Mouse (Mus musculus): Measurements from ENCODE around the gene Dst.
"Not testable (repeated sequence)": the region's sequence is repeated elsewhere in the genome, so short reads cannot be mapped to it uniquely, and the experiment has no call there.

The Dst gene

DNA sequence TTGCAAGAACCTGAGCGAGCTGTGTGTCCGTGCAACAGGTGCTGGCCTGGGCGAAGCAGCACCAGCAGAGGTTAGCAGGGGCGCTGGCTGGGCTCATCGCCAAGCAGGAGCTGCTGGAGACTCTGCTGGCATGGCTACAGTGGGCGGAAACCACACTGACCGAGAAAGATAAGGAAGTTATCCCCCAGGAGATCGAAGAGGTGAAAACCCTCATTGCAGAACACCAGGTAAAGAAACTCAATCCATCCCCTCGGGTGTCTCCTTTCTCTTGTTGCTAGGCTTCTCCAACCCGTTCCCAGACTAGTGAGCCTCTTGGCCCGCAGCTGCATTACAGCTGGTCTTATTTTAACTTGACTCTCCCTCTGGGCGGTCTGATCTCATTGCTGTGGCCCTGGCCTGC lies 382.3 kb downstream of the Dst start:
- DNase-seq (ENCODE audit: low spot score in 2 of 2), result peak; percentile 25 to 30

- no peak for DNase-seq (ENCODE audit: low spot score in 2 of 2)
Observed at GRCm38 (mm10) chr1:34293198-34293597, 385.2 kb downstream of the Dst start.

DNA sequence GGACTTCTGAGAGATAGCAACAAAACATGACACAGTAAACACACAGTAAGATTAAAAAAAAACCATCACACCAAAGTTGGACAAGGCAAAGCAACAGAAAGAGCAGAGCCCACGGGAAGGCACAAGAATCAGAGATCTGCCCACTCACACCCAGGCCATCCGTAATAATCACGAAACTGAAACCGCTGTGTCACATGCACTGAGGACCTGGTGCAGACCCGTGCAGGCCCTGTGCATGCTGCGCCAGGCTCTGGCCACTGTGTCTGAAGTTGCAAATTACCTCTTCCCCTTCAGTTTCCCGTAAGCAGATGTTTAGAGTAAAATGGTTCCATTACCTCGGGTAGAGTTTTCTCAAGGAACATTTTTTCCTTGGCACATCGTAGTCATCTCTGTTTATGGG lies 389.6 kb downstream of the Dst start:
- DNase-seq (ENCODE audit: low spot score in 2 of 2), result no peak

GRCm38 (mm10) chr1:34298631-34299184 lies 390.7 kb downstream of the Dst start:
- no peak for DNase-seq (ENCODE audit: low spot score in 2 of 2)

- no peak for DNase-seq (ENCODE audit: low spot score in 2 of 2)
Observed at GRCm38 (mm10) chr1:34299507-34299906, 391.5 kb downstream of the Dst start.

GRCm38 (mm10) chr1:34300309-34300980 lies 392.4 kb downstream of the Dst start:
- peak in 1 of 2 experiments; percentile 18 for DNase-seq (ENCODE audit: low spot score in 2 of 2)

DNA sequence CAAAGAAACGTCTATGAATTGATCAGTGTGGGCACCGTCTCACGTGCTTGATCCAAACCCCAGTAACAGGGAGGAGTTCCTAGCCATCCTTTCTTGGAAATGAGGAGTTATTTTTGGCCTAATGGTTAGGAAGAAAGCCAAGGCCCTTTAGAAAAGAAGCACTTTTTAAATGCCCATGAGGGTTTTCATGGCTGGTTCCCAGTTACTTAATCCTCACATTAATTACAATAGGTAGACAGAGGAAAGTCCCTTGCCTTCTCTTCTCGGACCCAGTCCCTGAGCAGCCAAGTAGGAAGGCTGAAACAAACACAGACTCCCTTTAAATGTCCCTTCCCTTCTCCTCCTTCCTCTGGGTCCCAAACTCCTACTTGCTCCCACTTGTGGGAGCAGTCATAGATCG lies 396.2 kb downstream of the Dst start:
- no peak for DNase-seq (ENCODE audit: low spot score in 2 of 2)

DNA sequence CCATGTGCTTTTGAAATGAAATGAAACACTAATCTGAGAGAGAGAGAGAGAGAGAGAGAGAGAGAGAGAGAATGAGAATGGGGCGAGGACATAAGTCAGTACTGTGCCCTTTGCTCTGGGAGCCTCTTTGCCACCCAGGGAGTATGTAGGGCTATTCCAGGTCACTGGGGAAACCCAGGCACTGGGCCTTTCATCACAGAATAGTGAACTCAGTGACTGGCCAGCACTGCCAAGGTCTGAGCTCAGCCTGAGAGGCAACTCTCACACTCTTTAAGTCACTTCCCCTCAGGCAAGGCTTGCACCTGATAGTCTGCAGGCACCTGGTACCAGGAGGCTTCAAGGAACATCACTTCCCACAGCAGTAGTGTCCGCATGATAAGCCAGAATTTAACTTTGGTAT lies 398.7 kb downstream of the Dst start:
- no peak for DNase-seq (ENCODE audit: low spot score in 2 of 2)

DNA sequence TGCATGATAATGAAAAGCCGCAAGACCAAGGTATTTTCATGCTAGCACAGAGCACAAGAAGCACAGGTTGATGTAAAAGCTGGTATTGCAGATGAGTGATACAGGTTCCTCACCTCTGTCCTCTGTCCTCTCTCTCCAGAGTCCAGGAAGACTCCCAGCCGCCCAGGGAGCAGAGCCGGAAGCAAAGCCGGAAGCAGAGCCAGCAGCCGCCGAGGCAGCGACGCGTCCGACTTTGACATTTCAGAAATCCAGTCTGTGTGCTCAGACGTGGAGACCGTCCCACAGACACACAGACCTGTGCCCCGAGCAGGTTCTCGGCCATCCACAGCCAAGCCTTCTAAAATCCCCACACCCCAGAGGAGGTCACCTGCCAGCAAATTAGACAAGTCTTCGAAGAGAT lies 399.2 kb downstream of the Dst start:
- no peak for DNase-seq (ENCODE audit: low spot score in 2 of 2)

GRCm38 (mm10) chr1:34308841-34309240 lies 400.8 kb downstream of the Dst start:
- not testable (repeated sequence) for DNase-seq (ENCODE audit: low spot score in 2 of 2)

GRCm38 (mm10) chr1:34309396-34309795 lies 401.4 kb downstream of the Dst start:
- DNase-seq (ENCODE audit: low spot score in 2 of 2), result no peak

DNA sequence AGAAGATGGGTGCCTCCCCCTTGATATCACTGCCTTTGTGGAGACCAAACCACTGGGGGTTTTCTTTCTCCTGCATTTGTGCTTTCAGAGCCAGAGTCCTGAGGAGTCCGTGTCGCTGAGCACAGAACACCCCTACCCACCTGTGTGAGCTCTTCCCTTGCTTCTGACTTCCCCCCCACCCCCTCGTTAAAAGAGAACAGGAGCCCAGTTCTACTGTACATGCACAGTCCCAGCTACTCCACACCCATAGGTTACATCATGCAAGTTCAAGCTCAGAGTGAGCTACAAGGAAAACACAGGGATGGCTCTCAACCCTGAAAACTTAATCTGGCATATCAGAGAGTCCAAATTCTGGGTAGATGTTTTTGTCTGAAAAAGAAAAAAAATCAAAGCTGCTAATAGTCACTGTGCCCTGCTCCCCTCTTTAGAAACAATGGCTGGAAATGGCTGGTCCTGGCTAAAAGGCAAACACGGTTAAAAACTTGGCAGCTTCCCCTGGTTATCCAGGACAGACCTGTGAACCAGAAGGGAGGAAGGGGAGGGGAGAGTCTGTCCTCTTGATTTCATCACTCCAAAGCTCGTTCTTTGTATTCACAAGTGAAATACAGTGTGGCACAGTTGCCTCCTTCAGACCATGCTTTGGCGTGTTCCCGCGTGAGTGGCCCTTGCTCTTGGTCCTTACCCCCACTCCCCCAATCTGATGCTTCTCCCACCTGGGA lies 402.7 kb downstream of the Dst start:
- no peak for DNase-seq (ENCODE audit: low spot score in 2 of 2)

GRCm38 (mm10) chr1:34312806-34313205 lies 404.8 kb downstream of the Dst start:
- DNase-seq (ENCODE audit: low spot score in 2 of 2), result no peak

DNA sequence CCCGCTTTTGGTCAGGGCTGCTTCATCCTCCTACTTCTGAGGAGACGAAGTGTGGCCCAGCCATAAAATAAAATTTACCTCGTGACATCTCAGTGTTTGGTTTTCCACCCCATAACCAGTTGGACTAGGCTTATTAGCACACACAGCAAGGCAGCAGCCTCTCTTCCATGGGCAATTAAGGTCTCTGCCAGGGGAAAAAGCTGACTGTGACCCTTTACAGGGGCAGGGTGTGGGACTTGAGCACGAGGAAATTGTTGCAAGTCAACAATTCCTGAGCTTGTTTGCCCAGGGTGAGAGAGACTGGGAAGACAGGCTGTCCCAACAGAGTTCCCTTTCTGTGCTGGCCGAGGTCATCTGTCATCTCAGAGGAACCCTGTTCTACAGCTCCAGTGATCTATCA lies 407.4 kb downstream of the Dst start:
- no peak for DNase-seq (ENCODE audit: low spot score in 2 of 2)

DNA sequence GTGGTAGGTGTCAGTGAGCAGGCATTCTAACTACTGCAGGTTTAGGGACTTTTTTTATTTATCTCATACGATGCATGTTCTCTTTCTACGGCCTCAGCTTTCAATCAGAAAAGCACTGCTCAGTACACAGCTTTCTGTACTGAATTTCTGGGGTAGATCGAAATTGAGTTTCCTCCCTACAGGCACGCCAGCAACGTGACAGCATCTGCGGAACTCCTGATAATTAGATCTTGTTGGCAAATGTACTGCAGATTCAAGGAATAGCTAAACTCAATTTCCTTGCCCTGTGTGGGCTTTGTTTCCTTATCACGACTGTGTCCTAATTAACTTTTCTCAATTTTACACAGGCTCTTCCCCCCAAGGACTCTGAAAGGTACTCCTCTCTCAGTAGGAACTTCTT lies 416.2 kb downstream of the Dst start:
- DNase-seq (ENCODE audit: low spot score in 2 of 2), result no peak

DNA sequence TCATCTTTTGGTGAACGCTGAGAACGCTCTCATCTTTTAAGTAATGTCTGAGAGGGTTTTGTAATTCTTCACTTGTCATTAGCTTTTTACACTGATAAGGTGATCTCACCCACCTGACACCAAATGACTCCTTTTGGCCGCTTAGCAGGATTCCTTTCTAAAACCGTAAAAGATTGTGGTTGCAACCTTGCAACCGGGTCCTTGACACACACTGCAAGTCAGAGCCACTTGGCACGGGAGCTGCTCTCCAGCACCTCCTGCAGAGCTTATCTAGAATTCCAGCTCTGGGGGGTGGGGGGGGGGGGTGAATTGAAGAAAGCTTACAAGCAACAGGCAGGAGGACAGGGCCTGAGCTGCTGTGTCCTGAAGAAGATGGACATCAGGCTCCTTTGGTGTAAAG lies 420.6 kb downstream of the Dst start:
- DNase-seq (ENCODE audit: low spot score in 2 of 2), result no peak

- DNase-seq (ENCODE audit: low spot score in 2 of 2), result no peak
Observed at GRCm38 (mm10) chr1:34331767-34332166, 423.7 kb downstream of the Dst start.
